Mouse (Mus musculus) heart, adult 2 months (tissue): ENCODE results near the gene Atp5h. TPM values are rescaled to one million over a fixed set of nuclear protein-coding genes. Genes with fewer than 3 reads are reported as not detected.

Experiments used
- DNase-seq, 2 experiments: peaks; one replicate each; pipeline ENCODE4 v3.0.0; 2021
- H3K27ac ChIP-seq: fragments of 200-600 bp; 2 replicates; pipeline ENCODE4 v1.8.1; 2022
- H3K27me3 ChIP-seq: fragments of 200-500 bp; 2 replicates; pipeline ENCODE4 v1.6.1; 2012; ENCODE audit warnings: mild to moderate bottlenecking, low read length, inconsistent platforms, mixed read lengths; ENCODE audit not compliant: control insufficient read depth, insufficient read depth
- H3K36me3 ChIP-seq: fragments of 200-500 bp; 2 replicates; pipeline ENCODE4 v1.6.1; 2012; ENCODE audit warnings: low read length, inconsistent platforms; ENCODE audit not compliant: control insufficient read depth, insufficient read depth
- H3K4me1 ChIP-seq: fragments of 200-500 bp; 2 replicates; pipeline ENCODE4 v1.6.1; 2011; ENCODE audit warnings: low read length; ENCODE audit not compliant: control insufficient read depth, insufficient read depth
- H3K4me3 ChIP-seq: fragments of 200-600 bp; 2 replicates; pipeline ENCODE4 v1.8.1; 2022
- H3K79me2 ChIP-seq: fragments of 200-500 bp; replicated peaks from 2 replicates; pipeline ENCODE4 v1.6.1; 2012; ENCODE audit warnings: mild to moderate bottlenecking, inconsistent platforms, low read length, moderate library complexity, mixed read lengths; ENCODE audit not compliant: control insufficient read depth, insufficient read depth
- H3K9ac ChIP-seq: fragments of 200-500 bp; 2 replicates; pipeline ENCODE4 v1.6.1; 2012; ENCODE audit warnings: low read depth, mild to moderate bottlenecking, control low read depth, inconsistent platforms, low read length, mixed read lengths
- CTCF ChIP-seq: fragments of 200-600 bp; IDR thresholded peaks from 2 replicates; pipeline ENCODE4 v1.8.1; 2022; ENCODE audit warnings: antibody characterized with exemption, mild to moderate bottlenecking, moderate library complexity
- EP300 ChIP-seq: fragments of 200-500 bp; IDR thresholded peaks from 2 replicates; pipeline ENCODE4 v1.6.1; 2011; ENCODE audit warnings: low read depth, low read length, control low read depth; ENCODE audit not compliant: insufficient read depth
- POLR2A ChIP-seq: fragments of 200-500 bp; IDR thresholded peaks from 2 replicates; pipeline ENCODE4 v1.6.1; 2011; ENCODE audit warnings: mild to moderate bottlenecking, low read depth, low read length, control low read depth; ENCODE audit not compliant: insufficient read depth
- WGBS: fragments of 180-500 bp; shearing (Covaris S2); methylation state at CpG from one replicate; pipeline ENCODE4 v1.1.7; 2018; 5-methylcytosine and 5-hydroxymethylcytosine counted together
- intact Hi-C: fragments of 180-260 bp; cut with DNase I; formaldehyde crosslinking; loops from one replicate; pipeline ENCODE4 v1.15.1; 2025
- polyA plus RNA-seq: library from polyadenylated mRNA; depleted of rRNA; stranded (reverse); fragments of >200 nt; gene quantifications from 2 replicates; pipeline ENCODE4 v1.2.3, GENCODE M21; 2012
- total RNA-seq, 2 experiments: library from RNA; stranded (reverse); gene quantifications; 2 replicates each; pipeline ENCODE4 v1.2.3; 2021

The Atp5h gene
- total and polyA plus RNA-seq, 3 experiments = 830 to 2,328 (median 1,964) TPM

GRCm38 (mm10) chr11:115433342-115433741 lies 13.6 kb upstream of the Atp5h start:
- no peak overlapping the region for H3K27ac ChIP-seq
- H3K9ac ChIP-seq = no peak overlapping the region
- no peaks in the 10 kb centered on the region for H3K79me2 ChIP-seq
- intact Hi-C loops = no loop called here
- no peak for DNase-seq
- no peak for TF ChIP-seq EP300
- no peak for TF ChIP-seq CTCF
- TF ChIP-seq POLR2A = no peak
- H3K36me3 ChIP-seq = no peaks in the 10 kb centered on the region
- WGBS = 81% methylated on average over 6 of the region's 6 CpGs
- peaks cover 2% of the 10 kb centered on the region for H3K4me1 ChIP-seq
- no peaks in the 10 kb centered on the region for H3K27me3 ChIP-seq
- H3K4me3 ChIP-seq = no peak overlapping the region

DNA sequence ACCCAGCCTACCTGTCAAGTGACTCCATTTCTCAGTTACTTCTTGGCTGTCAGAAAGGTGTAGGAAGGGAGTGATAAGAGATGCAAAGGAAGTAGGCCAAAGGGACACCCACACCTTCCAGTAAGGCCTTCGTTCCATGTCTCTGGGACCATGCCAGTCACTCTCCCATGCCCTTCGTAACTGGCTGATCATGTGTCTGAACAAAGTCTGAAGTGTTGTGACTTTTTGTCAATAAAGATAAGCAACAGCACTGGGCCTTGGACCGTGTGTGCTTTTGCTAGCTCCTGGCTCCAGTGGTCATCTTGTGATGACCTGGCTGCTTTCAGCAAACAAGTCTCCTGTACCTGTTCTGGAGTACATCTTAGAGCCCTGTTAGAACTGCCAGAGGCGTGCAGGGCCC lies 13.1 kb upstream of the Atp5h start:
- Histone ChIP-seq H3K4me3 (no peak overlapping the region), H3K27ac (no peak overlapping the region), H3K27me3 (no peaks in the 10 kb centered on the region), H3K9ac (no peak overlapping the region), H3K36me3 (no peaks in the 10 kb centered on the region), H3K4me1 (peaks cover 4% of the 10 kb centered on the region), H3K79me2 (no peaks in the 10 kb centered on the region)
- no peak for TF ChIP-seq POLR2A
- TF ChIP-seq EP300 = no peak
- no peak for TF ChIP-seq CTCF
- no peak for DNase-seq
- WGBS = 50% methylated on average over 4 of the region's 4 CpGs
- intact Hi-C loops = no loop called here

DNA sequence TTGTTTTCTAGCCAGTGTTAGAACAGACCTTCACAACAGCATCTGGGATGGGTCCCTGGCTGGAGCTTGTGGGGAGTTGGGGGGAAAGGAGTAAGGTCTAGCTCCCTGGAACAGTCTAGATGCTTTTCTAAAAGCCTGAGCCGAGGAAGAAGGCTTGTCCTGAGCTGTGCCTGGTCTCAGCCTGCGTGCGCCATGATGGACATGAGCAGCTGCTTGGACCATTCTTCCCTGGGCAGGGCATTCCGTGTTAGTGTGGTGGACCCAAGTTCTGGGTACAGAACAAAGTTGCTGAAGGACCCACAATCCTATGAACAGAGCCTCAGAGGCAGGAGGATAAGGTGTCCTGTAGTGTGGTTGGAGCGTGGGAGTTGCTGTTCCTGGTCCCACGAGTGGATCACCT lies 10.8 kb upstream of the Atp5h start:
- no peak overlapping the region for H3K9ac ChIP-seq
- H3K4me1 ChIP-seq = peaks cover 2% of the 10 kb centered on the region
- H3K36me3 ChIP-seq = no peaks in the 10 kb centered on the region
- H3K4me3 ChIP-seq = no peak overlapping the region
- no peak for DNase-seq
- H3K27me3 ChIP-seq = no peaks in the 10 kb centered on the region
- no peak for TF ChIP-seq CTCF
- TF ChIP-seq POLR2A = no peak
- no peak for TF ChIP-seq EP300
- H3K79me2 ChIP-seq = no peaks in the 10 kb centered on the region
- H3K27ac ChIP-seq = no peak overlapping the region
- intact Hi-C loops = no loop called here
- WGBS = 93% methylated on average over 6 of the region's 6 CpGs

- whole genome bisulfite sequencing = 59% methylated on average over 7 of the region's 7 CpGs
- DNase-seq = no peak
- intact Hi-C loops = loop anchor here (5.0 kb wide), 1 partner anchor 72 kb away; no protein-coding TSS in a partner anchor
These were observed 9.5 kb upstream of the Atp5h start for GRCm38 (mm10) chr11:115429307-115429706.

GRCm38 (mm10) chr11:115427482-115428331 lies 7.9 kb upstream of the Atp5h start:
- Histone ChIP-seq H3K4me1 (peaks cover 2% of the 10 kb centered on the region), H3K9ac (peak overlapping the region; percentile 49; the same call in 1 of the 2 replicates), H3K4me3 (no peak overlapping the region), H3K79me2 (no peaks in the 10 kb centered on the region), H3K27me3 (no peaks in the 10 kb centered on the region), H3K36me3 (no peaks in the 10 kb centered on the region), H3K27ac (peak overlapping the region; percentile 72)
- TF ChIP-seq EP300 (peak; percentile 69), POLR2A (peak; percentile 42; the same call in 1 of the 2 replicates), CTCF (peak; percentile 88)
- WGBS = 15% methylated on average over 20 of the region's 20 CpGs
- intact Hi-C loops = loop anchor here (1.0 to 5.0 kb wide), 2 partner anchors 47 to 70 kb away; no protein-coding TSS in a partner anchor
- DNase-seq = peak; percentile 68 to 78

More at GRCm38 (mm10) chr11:115429307-115429706, 9.5 kb upstream of the Atp5h start:
- no peaks in the 10 kb centered on the region for H3K79me2 ChIP-seq
- H3K4me3 ChIP-seq = no peak overlapping the region
- no peaks in the 10 kb centered on the region for H3K27me3 ChIP-seq
- H3K36me3 ChIP-seq = no peaks in the 10 kb centered on the region
- no peak overlapping the region for H3K9ac ChIP-seq
- TF ChIP-seq EP300 (no peak), POLR2A (no peak), CTCF (no peak)
- peaks cover 2% of the 10 kb centered on the region for H3K4me1 ChIP-seq
- no peak overlapping the region for H3K27ac ChIP-seq

DNA sequence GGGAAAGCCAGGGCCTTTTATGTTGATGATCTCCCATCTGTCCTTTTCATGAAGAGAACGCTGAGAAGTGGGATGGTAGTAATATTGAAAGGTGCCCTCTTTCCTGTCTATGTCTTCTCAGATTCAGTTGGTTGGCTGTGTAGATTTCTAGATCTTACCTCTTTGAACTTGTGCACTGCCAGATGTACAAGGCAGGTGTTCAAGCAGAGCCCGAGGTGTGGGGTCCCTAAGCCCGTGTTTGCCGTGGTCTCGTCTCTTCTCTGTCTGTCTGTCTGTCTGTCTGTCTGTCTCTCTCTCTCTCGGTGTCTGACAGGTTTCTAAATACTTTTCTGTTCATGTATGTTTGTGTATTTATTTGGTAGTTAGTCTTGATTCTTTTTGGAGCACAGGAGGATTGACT lies 5.9 kb upstream of the Atp5h start:
- Histone ChIP-seq H3K36me3 (0 out of 2 replicates have a peak, but pooled peaks cover 2% of the 10 kb centered on the region), H3K79me2 (no peaks in the 10 kb centered on the region), H3K4me1 (peaks cover 8% of the 10 kb centered on the region), H3K4me3 (no peak overlapping the region), H3K27ac (no peak overlapping the region), H3K27me3 (no peaks in the 10 kb centered on the region), H3K9ac (no peak overlapping the region)
- TF ChIP-seq POLR2A (no peak), CTCF (no peak), EP300 (no peak)
- intact Hi-C loops = loop anchor here (5.0 kb wide), 1 partner anchor 68 kb away; no protein-coding TSS in a partner anchor
- WGBS = 88% methylated on average over 6 of the region's 6 CpGs
- DNase-seq = no peak
